Mouse (Mus musculus) thymus, adult 2 months (tissue): ENCODE measurements around the gene Pf4. TPM values are rescaled to one million over a fixed set of nuclear protein-coding genes. Genes with fewer than 3 reads are reported as not detected.
"Not testable (repeated sequence)": the region's sequence is repeated elsewhere in the genome, so short reads cannot be mapped to it uniquely, and the experiment has no call there.

Source experiments
- DNase-seq: peaks from one replicate; pipeline ENCODE4 v3.0.0; 2021
- H3K27ac ChIP-seq: fragments of 200-500 bp; 2 replicates; pipeline ENCODE4 v1.5.1; 2012; ENCODE audit warnings: low read length, control low read depth; ENCODE audit not compliant: control insufficient read depth, insufficient read depth
- H3K27me3 ChIP-seq: fragments of 200-500 bp; 2 replicates; pipeline ENCODE4 v1.6.1; 2012; ENCODE audit warnings: mild to moderate bottlenecking, low read length, moderate library complexity, mixed read lengths; ENCODE audit not compliant: control insufficient read depth, insufficient read depth
- H3K36me3 ChIP-seq: fragments of 200-500 bp; 2 replicates; pipeline ENCODE4 v1.6.1; 2012; ENCODE audit warnings: mild to moderate bottlenecking, low read length, moderate library complexity; ENCODE audit not compliant: control insufficient read depth, insufficient read depth
- H3K4me1 ChIP-seq: fragments of 200-500 bp; replicated peaks from 2 replicates; pipeline ENCODE4 v1.6.1; 2012; ENCODE audit warnings: low read length; ENCODE audit not compliant: control insufficient read depth, insufficient read depth
- H3K4me3 ChIP-seq: fragments of 200-500 bp; 2 replicates; pipeline ENCODE4 v1.5.1; 2012; ENCODE audit warnings: mild to moderate bottlenecking, low read length, control low read depth, moderate library complexity; ENCODE audit not compliant: control insufficient read depth, insufficient read depth
- CTCF ChIP-seq: fragments of 200-500 bp; IDR thresholded peaks from 2 replicates; pipeline ENCODE4 v1.5.1; 2012; ENCODE audit warnings: mild to moderate bottlenecking, control low read depth, low read length, moderate library complexity, borderline replicate concordance; ENCODE audit not compliant: control insufficient read depth, poor library complexity, insufficient read depth; ENCODE audit errors: extremely low read depth
- POLR2A ChIP-seq: fragments of 200-500 bp; IDR thresholded peaks from 2 replicates; pipeline ENCODE4 v1.6.1; 2012; ENCODE audit warnings: mild to moderate bottlenecking, low read length, control low read depth, moderate library complexity; ENCODE audit not compliant: control insufficient read depth, poor library complexity, insufficient read depth; ENCODE audit errors: extremely low read depth
- WGBS: fragments of 180-500 bp; shearing (Covaris S2); methylation state at CpG from one replicate; pipeline ENCODE4 v1.1.7; 2018; 5-methylcytosine and 5-hydroxymethylcytosine counted together
- polyA plus RNA-seq: library from polyadenylated mRNA; depleted of rRNA; stranded (reverse); fragments of >200 nt; gene quantifications from 2 replicates; pipeline ENCODE4 v1.2.3, GENCODE M21; 2012

Gene Pf4
- polyA plus RNA-seq, 1 experiment: 23.1 TPM

DNA sequence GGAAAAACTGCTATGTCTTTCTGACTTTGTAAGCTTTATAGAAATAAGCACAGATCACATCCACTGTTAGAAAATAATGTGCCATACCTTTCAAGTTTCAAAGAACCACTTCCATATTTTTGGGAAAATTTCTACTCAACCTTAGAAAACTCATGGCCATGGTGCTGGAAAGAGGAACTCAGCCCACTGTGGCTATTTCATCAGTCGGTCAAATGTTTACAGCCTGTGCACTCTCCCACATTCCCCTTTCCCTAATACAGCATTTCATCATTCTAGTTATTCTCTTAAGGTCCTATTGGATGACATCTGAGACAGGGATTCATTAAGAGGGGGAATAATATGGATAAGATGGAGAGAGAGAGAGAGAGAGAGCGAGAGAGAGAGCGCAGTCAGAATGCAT, 11.5 kb downstream of the Pf4 start:
- no peak overlapping the region for H3K4me3 ChIP-seq
- no peaks in the 10 kb centered on the region for H3K27me3 ChIP-seq
- no peak for TF ChIP-seq CTCF
- TF ChIP-seq POLR2A: no peak
- DNase-seq: no peak
- WGBS: 73% methylated on average over 3 of the region's 3 CpGs
- H3K27ac ChIP-seq: no peak overlapping the region
- H3K4me1 ChIP-seq: no peaks in the 10 kb centered on the region
- H3K36me3 ChIP-seq: no peaks in the 10 kb centered on the region

DNA sequence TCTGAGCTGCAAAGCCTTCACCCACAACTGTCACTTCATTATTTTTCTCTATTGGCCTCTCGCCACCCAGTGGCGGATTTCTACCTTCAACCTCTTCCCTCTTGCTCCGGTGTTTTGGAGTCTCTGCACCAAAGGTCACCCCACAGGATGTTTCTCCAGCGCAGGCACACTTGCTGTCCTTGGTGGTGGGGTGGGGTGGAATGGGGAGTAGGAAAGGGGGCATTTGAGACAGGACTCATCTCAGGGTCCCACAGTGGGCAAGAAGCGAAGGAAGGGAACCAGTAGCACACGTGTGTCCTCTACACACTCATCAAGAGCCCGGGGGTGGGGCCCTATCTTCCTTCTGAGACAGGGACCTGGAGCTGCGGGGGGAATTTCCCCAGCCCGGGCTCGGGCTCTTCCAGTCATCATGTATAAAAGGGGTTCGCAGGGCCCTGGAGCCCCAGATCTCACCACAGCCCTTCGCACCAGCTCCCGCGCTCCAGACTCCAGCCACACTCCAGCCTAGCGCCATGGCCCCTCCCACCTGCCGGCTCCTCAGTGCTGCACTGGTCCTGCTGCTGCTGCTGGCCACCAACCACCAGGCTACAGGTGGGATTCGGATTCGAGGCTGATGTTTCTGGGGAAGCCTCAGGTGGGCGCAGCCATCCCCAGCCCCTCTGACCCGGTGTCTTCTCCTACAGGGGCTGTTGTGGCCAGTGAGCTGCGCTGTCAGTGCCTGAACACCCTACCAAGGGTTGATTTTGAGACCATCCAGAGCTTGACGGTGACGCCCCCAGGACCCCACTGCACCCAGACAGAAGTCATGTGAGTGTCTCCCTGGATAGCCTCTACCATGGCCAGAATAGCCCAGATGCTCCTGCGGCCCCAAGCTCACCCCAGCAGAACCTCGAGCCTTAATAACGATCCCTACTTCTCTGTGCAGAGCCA, 13.7 kb downstream of the Pf4 start, which contains the start of gene Cxcl3:
Gene Cxcl3, plus strand, starts transcription at position 445 of the 930 bp plus-strand sequence.
- Histone ChIP-seq H3K27ac (no peak within 1 kb of the TSS), H3K4me1 (no peaks in the 10 kb centered on the region), H3K27me3 (no peaks in the 10 kb centered on the region), H3K36me3 (no peaks in the 10 kb centered on the region), H3K4me3 (no peak within 1 kb of the TSS)
- 35% methylated on average over 26 of the region's 26 CpGs for WGBS
- no peak for DNase-seq
- TF ChIP-seq POLR2A (no peak), CTCF (no peak)

GRCm38 (mm10) chr5:90788114-90788513, 15.9 kb downstream of the Pf4 start:
- Histone ChIP-seq H3K27me3 (no peaks in the 10 kb centered on the region), H3K27ac (no peak overlapping the region), H3K36me3 (no peaks in the 10 kb centered on the region), H3K4me3 (no peak overlapping the region), H3K4me1 (no peaks in the 10 kb centered on the region)
- no peak for DNase-seq
- WGBS: 87% methylated on average over 4 of the region's 4 CpGs
- no peak for TF ChIP-seq POLR2A
- TF ChIP-seq CTCF: no peak

GRCm38 (mm10) chr5:90789306-90790073, 17.3 kb downstream of the Pf4 start:
- DNase-seq: no peak

DNA sequence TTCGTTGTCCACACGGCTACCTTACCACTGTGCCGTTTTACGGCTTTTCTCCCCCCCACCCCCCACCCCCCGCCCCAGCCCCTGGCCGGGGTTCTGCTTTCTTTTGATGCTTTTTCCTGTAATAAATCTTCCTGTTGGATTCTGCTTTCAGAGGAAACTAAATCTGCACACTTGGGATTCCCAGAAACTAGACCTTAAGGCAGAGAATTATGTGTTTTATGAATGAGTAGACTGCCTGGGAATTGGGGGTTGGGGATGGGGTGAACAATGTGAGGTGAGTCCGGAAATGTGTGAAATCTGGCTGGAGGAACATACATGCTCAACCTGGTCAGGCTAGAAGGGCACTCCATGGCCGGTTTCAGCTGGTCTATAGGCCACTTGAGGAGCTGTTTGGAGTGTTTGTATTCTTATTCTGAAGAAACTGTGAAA, 17.9 kb downstream of the Pf4 start:
- no peak for DNase-seq

More at GRCm38 (mm10) chr5:90789306-90790073, 17.3 kb downstream of the Pf4 start:
- Histone ChIP-seq H3K4me1 (no peaks in the 10 kb centered on the region), H3K36me3 (no peaks in the 10 kb centered on the region), H3K27me3 (no peaks in the 10 kb centered on the region), H3K27ac (no peak overlapping the region), H3K4me3 (no peak overlapping the region)
- 15% methylated on average over 11 of the region's 11 CpGs for WGBS
- TF ChIP-seq CTCF: no peak
- no peak for TF ChIP-seq POLR2A

DNA sequence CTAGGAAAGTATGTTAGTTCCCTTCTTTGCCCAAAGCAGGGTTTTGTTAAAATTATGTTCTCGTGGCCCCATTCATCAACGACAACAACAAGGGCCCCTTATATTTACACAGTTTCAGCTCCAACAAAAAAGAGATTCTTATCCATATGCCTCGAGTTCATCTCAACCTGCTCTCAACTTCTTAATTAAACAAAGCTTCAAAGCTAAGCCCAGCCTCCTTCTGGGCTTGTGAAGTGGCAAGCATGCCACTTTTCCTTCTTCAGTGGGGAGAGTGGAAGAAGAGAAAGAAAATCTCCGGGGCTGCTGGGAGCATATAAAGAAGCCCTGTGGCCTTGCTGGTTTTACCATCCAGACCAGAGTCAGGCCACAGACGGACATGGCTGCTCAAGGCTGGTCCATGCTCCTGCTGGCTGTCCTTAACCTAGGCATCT, 22.0 kb downstream of the Pf4 start, which contains the start of gene Cxcl15:
Gene Cxcl15, plus strand, starts transcription at position 340 of the 431 bp plus-strand sequence.
- no peaks in the 10 kb centered on the region for H3K36me3 ChIP-seq
- H3K27me3 ChIP-seq: no peaks in the 10 kb centered on the region
- no peak within 1 kb of the TSS for H3K4me3 ChIP-seq
- TF ChIP-seq CTCF (no peak), POLR2A (no peak)
- WGBS: 79% methylated on average over 5 of the region's 5 CpGs
- H3K27ac ChIP-seq: no peak within 1 kb of the TSS
- H3K4me1 ChIP-seq: no peaks in the 10 kb centered on the region
- no peak for DNase-seq

More for the DNA sequence above, 17.9 kb downstream of the Pf4 start:
- TF ChIP-seq POLR2A (no peak), CTCF (no peak)
- H3K4me3 ChIP-seq: no peak overlapping the region
- no peaks in the 10 kb centered on the region for H3K36me3 ChIP-seq
- no peaks in the 10 kb centered on the region for H3K27me3 ChIP-seq
- H3K27ac ChIP-seq: no peak overlapping the region
- H3K4me1 ChIP-seq: no peaks in the 10 kb centered on the region
- WGBS: 6% methylated on average over 8 of the region's 8 CpGs

- not testable (repeated sequence) for H3K36me3 ChIP-seq, H3K4me1 ChIP-seq, H3K27ac ChIP-seq, H3K27me3 ChIP-seq, H3K4me3 ChIP-seq, DNase-seq
- 95% methylated on average over 2 of the region's 2 CpGs for WGBS
These were observed 23.2 kb downstream of the Pf4 start for GRCm38 (mm10) chr5:90795392-90795791.
